Mouse (Mus musculus): ENCODE results near the gene Spats2l. TPM values are rescaled to one million over a fixed set of nuclear protein-coding genes. Genes with fewer than 3 reads are reported as not detected.

The Spats2l gene
- polyA plus RNA-seq, 1 experiment from 2014 or later: not detected

DNA sequence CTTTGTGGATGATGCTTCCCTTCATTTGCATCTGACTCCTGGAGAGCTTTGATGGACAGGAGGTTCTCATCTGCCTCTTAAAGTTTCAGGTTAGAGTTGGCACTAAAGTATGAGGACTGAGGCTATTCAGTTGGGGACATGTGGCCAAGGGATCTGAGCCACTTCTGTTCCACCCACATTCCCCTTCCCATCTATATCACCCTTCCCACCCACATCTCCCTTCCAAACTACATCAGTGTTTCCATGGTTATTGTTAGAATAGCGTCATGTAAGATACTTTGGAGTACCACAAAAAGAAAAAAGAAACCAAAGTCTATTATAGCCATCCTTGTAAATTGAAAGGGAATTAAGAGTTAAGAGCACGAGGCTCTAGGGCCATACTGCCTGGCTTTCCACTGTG lies 25.4 kb downstream of the Spats2l start:
- WGBS (ENCODE audit: missing documents): 96% methylated on average over 2 of the region's 2 CpGs
- Histone ChIP-seq H3K79me2 (ENCODE audit: inconsistent target) (no peaks in the 10 kb centered on the region), H3K36me3 (ENCODE audit: inconsistent target) (no peaks in the 10 kb centered on the region), H3K27ac (no peak overlapping the region), H3K4me3 (ENCODE audit: inconsistent target) (no peak overlapping the region)

GRCm38 (mm10) chr1:57800846-57801245 lies 26.9 kb downstream of the Spats2l start:
- Histone ChIP-seq H3K36me3 (ENCODE audit: inconsistent target) (no peaks in the 10 kb centered on the region), H3K4me3 (ENCODE audit: inconsistent target) (no peak overlapping the region)
- WGBS (ENCODE audit: missing documents): 83% methylated on average over 6 of the region's 6 CpGs

DNA sequence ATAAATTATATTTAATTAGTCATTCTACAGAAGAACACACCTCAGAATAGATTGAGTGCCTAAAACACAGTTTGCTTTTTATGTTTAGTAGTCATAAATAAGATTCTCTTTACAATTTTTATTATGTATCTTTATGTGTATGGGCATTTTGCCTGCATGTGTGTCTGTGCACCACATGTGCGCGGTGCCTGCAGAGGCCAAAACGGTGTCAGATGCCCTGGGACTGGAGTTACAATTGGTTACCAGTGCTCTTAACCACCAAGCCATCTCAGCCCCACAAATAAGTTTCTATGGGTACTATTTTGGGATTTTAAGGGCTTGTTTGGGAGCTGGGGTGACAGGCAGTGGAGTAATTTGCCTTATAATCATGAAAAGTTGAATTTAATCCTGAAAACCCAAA lies 32.2 kb downstream of the Spats2l start:
- no peak overlapping the region for H3K4me3 ChIP-seq (ENCODE audit: inconsistent target)
- H3K79me2 ChIP-seq (ENCODE audit: inconsistent target): no peaks in the 10 kb centered on the region
- 96% methylated on average over 3 of the region's 3 CpGs for WGBS (ENCODE audit: missing documents)
- no peaks in the 10 kb centered on the region for H3K36me3 ChIP-seq (ENCODE audit: inconsistent target)
- H3K27ac ChIP-seq: no peak overlapping the region

More at GRCm38 (mm10) chr1:57800846-57801245, 26.9 kb downstream of the Spats2l start:
- no peaks in the 10 kb centered on the region for H3K79me2 ChIP-seq (ENCODE audit: inconsistent target)
- no peak overlapping the region for H3K27ac ChIP-seq

DNA sequence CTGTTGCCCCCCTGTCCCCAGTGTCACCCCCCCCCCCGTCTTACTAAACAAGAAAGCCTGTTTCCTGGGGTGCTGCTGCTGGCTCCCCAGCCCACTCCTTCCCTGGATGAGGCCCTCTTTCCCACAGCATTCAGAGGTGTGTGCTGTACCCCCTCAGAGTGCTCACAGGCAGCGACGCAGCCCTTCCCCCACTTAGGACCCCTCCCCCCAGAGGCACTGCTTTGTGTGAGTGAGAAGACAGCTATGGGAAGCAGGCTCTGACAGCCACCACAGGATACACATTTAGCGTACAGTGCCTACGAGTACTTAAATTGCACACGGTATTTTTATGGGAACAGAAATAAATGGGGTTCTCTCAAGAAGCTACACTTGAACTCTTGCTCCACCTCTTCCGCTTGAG lies 33.9 kb downstream of the Spats2l start:
- no peak overlapping the region for H3K4me3 ChIP-seq (ENCODE audit: inconsistent target)
- no peaks in the 10 kb centered on the region for H3K36me3 ChIP-seq (ENCODE audit: inconsistent target)
- no peak overlapping the region for H3K27ac ChIP-seq
- 79% methylated on average over 6 of the region's 7 CpGs for WGBS (ENCODE audit: missing documents)
- no peaks in the 10 kb centered on the region for H3K79me2 ChIP-seq (ENCODE audit: inconsistent target)

DNA sequence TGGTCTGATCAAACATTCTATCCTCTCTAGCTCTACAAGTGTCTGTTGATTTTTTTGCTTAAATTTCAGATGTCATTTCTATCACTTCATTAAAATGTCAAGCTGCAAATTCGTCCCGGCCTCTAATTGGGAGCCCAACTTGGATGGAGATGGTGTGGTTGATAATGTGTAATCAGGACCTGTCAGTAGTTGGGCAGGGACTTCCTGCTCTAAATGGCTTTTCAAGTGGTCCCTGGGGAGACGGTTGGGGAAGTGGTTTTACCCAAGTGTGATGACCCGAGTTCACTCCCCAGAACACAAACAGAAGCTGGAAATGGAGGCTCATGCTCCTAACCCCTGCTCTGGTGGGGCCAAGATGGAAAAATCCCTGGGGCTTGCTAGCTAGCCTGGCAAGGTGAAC lies 36.3 kb downstream of the Spats2l start:
- Histone ChIP-seq H3K36me3 (ENCODE audit: inconsistent target) (no peaks in the 10 kb centered on the region), H3K79me2 (ENCODE audit: inconsistent target) (no peaks in the 10 kb centered on the region), H3K27ac (no peak overlapping the region), H3K4me3 (ENCODE audit: inconsistent target) (no peak overlapping the region)
- WGBS (ENCODE audit: missing documents): 13% methylated on average over 4 of the region's 4 CpGs

GRCm38 (mm10) chr1:57817103-57817502 lies 43.1 kb downstream of the Spats2l start:
- Histone ChIP-seq H3K36me3 (ENCODE audit: inconsistent target) (no peaks in the 10 kb centered on the region), H3K79me2 (ENCODE audit: inconsistent target) (no peaks in the 10 kb centered on the region), H3K27ac (no peak overlapping the region), H3K4me3 (ENCODE audit: inconsistent target) (no peak overlapping the region)
- 61% methylated on average over 2 of the region's 2 CpGs for WGBS (ENCODE audit: missing documents)

DNA sequence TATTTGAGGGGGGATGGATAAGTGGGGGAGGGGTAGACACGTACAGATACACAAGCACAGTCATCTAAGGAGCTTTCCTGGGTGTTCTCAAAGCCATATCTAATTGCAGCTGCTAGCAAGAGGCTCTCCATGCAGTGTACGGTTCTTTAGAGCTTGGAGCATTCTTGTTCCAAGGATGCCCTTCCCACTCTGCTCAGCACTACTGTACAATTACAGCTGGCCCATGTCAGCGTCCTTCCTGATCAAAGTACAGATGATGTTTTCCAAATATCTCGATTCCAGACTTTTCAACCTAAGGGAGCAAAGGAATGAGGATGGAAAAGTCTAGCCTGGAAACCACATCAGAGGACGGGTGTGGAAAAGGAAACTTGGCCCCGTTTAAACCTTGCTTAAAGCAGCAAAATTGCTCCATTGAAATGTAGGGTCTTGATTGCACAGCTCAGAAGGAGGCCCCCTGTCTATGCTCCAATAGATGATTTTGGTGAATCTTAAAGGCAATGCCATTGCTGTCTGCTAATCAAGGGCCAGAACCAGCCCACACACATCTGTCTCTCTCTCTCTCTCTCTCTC lies 46.6 kb downstream of the Spats2l start:
- Histone ChIP-seq H3K36me3 (ENCODE audit: inconsistent target) (no peaks in the 10 kb centered on the region), H3K4me3 (ENCODE audit: inconsistent target) (no peak overlapping the region), H3K79me2 (ENCODE audit: inconsistent target) (no peaks in the 10 kb centered on the region), H3K27ac (no peak overlapping the region)
- 88% methylated on average over 6 of the region's 6 CpGs for WGBS (ENCODE audit: missing documents)

DNA sequence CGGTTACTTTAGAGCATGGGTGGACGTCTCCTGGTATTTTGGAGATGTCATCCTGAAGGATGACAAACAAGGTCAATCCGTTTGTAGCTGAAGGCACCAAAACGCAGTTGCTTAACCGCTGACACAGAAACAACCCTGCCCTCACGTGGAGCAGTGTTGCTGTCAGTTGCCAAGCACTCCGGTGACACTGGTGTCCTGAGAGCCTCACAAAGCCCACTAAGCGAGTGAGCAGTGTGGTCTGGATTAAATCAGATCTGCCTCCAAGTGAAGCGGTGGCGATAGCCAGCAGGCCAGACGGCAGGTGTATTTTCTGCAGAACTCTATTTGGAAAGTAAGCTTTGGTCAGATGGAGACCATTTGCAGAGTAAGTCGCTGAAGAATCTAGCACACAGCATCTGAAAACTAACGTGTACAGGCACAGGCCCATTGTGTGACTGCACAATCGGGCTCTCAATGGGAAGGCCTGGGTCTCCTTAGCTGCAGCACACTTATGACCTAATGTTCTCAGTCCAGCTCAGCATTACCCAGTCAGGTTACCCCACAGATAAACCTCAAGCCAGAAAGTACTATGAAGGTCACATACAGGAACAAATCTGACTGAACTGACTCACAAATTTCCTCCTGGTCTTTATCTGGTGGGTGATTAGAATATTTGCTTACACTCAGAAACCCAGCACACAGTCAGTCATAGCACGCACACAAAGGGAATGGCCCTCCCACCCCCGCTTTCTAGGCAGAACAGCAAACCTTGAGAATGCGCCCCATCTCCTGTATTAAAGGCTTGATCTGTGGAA lies 51.2 kb downstream of the Spats2l start:
- 93% methylated on average over 17 of the region's 17 CpGs for WGBS (ENCODE audit: missing documents)
- Histone ChIP-seq H3K27ac (no peak overlapping the region), H3K4me3 (ENCODE audit: inconsistent target) (no peak overlapping the region), H3K36me3 (ENCODE audit: inconsistent target) (no peaks in the 10 kb centered on the region), H3K79me2 (ENCODE audit: inconsistent target) (no peaks in the 10 kb centered on the region)

- H3K27ac ChIP-seq: no peak overlapping the region
- H3K36me3 ChIP-seq (ENCODE audit: inconsistent target): no peaks in the 10 kb centered on the region
- no peaks in the 10 kb centered on the region for H3K79me2 ChIP-seq (ENCODE audit: inconsistent target)
- WGBS (ENCODE audit: missing documents): 85% methylated on average over 9 of the region's 9 CpGs
- no peak overlapping the region for H3K4me3 ChIP-seq (ENCODE audit: inconsistent target)
Observed at GRCm38 (mm10) chr1:57826245-57826644, 52.3 kb downstream of the Spats2l start.

DNA sequence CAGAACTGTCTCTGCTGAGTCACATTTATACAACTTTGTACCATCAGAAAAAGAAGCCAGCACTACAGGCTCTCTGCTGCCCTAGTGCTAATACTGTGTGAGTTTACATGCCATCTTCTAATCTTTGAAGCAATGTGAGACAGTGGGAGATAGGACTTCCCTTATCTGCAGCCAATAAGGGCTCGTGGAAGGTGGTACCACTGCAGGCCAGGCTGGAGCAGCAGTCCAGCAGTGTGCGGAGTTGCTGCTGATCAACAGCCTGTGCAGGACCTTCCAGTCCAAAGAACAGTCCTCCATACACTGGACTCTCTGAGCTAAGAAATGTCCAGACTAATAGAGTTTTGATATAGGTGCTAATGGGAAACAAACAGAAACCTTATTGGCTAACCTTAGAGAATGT lies 59.2 kb downstream of the Spats2l start:
- H3K27ac ChIP-seq: no peak overlapping the region
- no peak overlapping the region for H3K4me3 ChIP-seq (ENCODE audit: inconsistent target)
- whole genome bisulfite sequencing (ENCODE audit: missing documents): 90% methylated on average over 2 of the region's 2 CpGs
- H3K79me2 ChIP-seq (ENCODE audit: inconsistent target): no peaks in the 10 kb centered on the region
- no peaks in the 10 kb centered on the region for H3K36me3 ChIP-seq (ENCODE audit: inconsistent target)

DNA sequence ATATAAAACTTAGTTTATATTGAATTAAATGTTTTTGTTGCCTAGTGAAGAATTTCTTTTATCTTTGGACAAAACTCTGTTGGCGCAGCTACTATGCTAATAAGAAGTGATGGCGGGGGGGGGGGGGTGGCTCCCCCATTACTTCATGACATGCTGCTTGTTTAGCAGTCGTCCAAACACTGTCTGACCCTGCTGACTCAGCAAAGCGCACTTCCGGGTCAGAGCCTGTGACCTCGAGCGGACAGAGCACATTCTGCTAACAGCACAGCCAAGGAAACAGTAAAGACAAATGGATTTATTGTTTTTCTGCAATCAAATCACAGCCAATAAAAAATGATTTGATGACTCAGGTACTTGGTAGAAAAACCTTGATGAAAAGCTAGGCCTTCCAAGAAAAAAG lies 61.2 kb downstream of the Spats2l start:
- WGBS (ENCODE audit: missing documents): 83% methylated on average over 7 of the region's 7 CpGs
- Histone ChIP-seq H3K27ac (no peak overlapping the region), H3K4me3 (ENCODE audit: inconsistent target) (no peak overlapping the region), H3K79me2 (ENCODE audit: inconsistent target) (no peaks in the 10 kb centered on the region), H3K36me3 (ENCODE audit: inconsistent target) (no peaks in the 10 kb centered on the region)

- WGBS (ENCODE audit: missing documents): 44% methylated on average over 5 of the region's 5 CpGs
- Histone ChIP-seq H3K79me2 (ENCODE audit: inconsistent target) (no peaks in the 10 kb centered on the region), H3K36me3 (ENCODE audit: inconsistent target) (no peaks in the 10 kb centered on the region), H3K27ac (no peak overlapping the region), H3K4me3 (ENCODE audit: inconsistent target) (no peak overlapping the region)
Observed at GRCm38 (mm10) chr1:57836686-57837317, 62.8 kb downstream of the Spats2l start.

GRCm38 (mm10) chr1:57839863-57840262 lies 65.9 kb downstream of the Spats2l start:
- WGBS (ENCODE audit: missing documents): 40% methylated on average over 6 of the region's 6 CpGs
- no peak overlapping the region for H3K4me3 ChIP-seq (ENCODE audit: inconsistent target)

GRCm38 (mm10) chr1:57845054-57845722 lies 71.2 kb downstream of the Spats2l start:
- Histone ChIP-seq H3K27ac (no peak overlapping the region), H3K79me2 (ENCODE audit: inconsistent target) (no peaks in the 10 kb centered on the region), H3K36me3 (ENCODE audit: inconsistent target) (no peaks in the 10 kb centered on the region), H3K4me3 (ENCODE audit: inconsistent target) (no peak overlapping the region)
- 92% methylated on average over 9 of the region's 9 CpGs for WGBS (ENCODE audit: missing documents)

More at GRCm38 (mm10) chr1:57839863-57840262, 65.9 kb downstream of the Spats2l start:
- H3K79me2 ChIP-seq (ENCODE audit: inconsistent target): no peaks in the 10 kb centered on the region
- no peaks in the 10 kb centered on the region for H3K36me3 ChIP-seq (ENCODE audit: inconsistent target)
- no peak overlapping the region for H3K27ac ChIP-seq
